Mouse (Mus musculus) hindbrain, embryonic 11.5 days (tissue): ENCODE data around the gene Mtx3. TPM values are rescaled to one million over a fixed set of nuclear protein-coding genes. Genes with fewer than 3 reads are reported as not detected.
"Not testable (repeated sequence)": the region's sequence is repeated elsewhere in the genome, so short reads cannot be mapped to it uniquely, and the experiment has no call there.

Experiments
- ATAC-seq: fragments of 200-750 bp; cut with Nextera tagmentation; 2 replicates; pipeline ENCODE4 v1.8.0; 2017; ENCODE audit warnings: mild to moderate bottlenecking, moderate TSS enrichment, moderate library complexity; ENCODE audit not compliant: low FRiP score
- DNase-seq: peaks from one replicate; pipeline ENCODE4 v3.0.0-alpha.2; 2015; ENCODE audit warnings: low spot score
- H3K27ac ChIP-seq: fragments of 300-500 bp; sonication (generic); 2 replicates; pipeline ENCODE4 v1.5.1; 2014; ENCODE audit warnings: mild to moderate bottlenecking, low read depth, low read length
- H3K27me3 ChIP-seq: fragments of 300-500 bp; sonication (generic); 2 replicates; pipeline ENCODE4 v1.6.1; 2014; ENCODE audit warnings: mild to moderate bottlenecking, low read length, moderate library complexity, mixed read lengths; ENCODE audit not compliant: control insufficient read depth, insufficient read depth
- H3K36me3 ChIP-seq: fragments of 300-500 bp; sonication (generic); 2 replicates; pipeline ENCODE4 v1.6.1; 2014; ENCODE audit warnings: mild to moderate bottlenecking, low read length, moderate library complexity, mixed read lengths; ENCODE audit not compliant: control insufficient read depth, insufficient read depth
- H3K4me1 ChIP-seq: fragments of 300-500 bp; sonication (generic); replicated peaks from 2 replicates; pipeline ENCODE4 v1.6.1; 2014; ENCODE audit warnings: low read length, mixed read lengths; ENCODE audit not compliant: control insufficient read depth, insufficient read depth
- H3K4me2 ChIP-seq: fragments of 300-500 bp; sonication (generic); replicated peaks from 2 replicates; pipeline ENCODE4 v1.6.1; 2014; ENCODE audit warnings: mild to moderate bottlenecking, low read depth, low read length
- H3K4me3 ChIP-seq: fragments of 300-500 bp; sonication (generic); 2 replicates; pipeline ENCODE4 v1.5.1; 2014; ENCODE audit warnings: low read depth, low read length
- H3K9ac ChIP-seq: fragments of 300-500 bp; sonication (generic); 2 replicates; pipeline ENCODE4 v1.6.1; 2014; ENCODE audit warnings: low read depth, low read length
- H3K9me3 ChIP-seq: fragments of 300-500 bp; sonication (generic); 2 replicates; pipeline ENCODE4 v1.6.1; 2016; ENCODE audit warnings: low read length; ENCODE audit not compliant: control insufficient read depth
- WGBS: fragments of 180-500 bp; shearing (Covaris S2); extraction: QIAGEN DNeasy Blood & Tissue Kit; methylation state at CpG from one replicate; pipeline ENCODE4 v1.1.7; 2014; 5-methylcytosine and 5-hydroxymethylcytosine counted together
- polyA plus RNA-seq: library from polyadenylated mRNA; unstranded; fragments of >200 nt; fragmentation: Nextera tagmentation; extraction: Ambion mirVana; gene quantifications from 2 replicates; pipeline ENCODE4 v1.2.1, GENCODE M21; 2014

The Mtx3 gene
- polyA plus RNA-seq: 4.3 and 6.8 TPM in 2 replicates

GRCm38 (mm10) chr13:92844586-92845221, at the start of gene Mtx3:
Gene Mtx3, plus strand, starts transcription at chr13:92844760.
- H3K27ac ChIP-seq: peak within 1 kb of the TSS; percentile 43; the same call in 1 of the 2 replicates
- H3K9ac ChIP-seq: peak within 1 kb of the TSS; percentile 80
- 2% methylated on average over 38 of the region's 40 CpGs for WGBS
- H3K36me3 ChIP-seq: 0 out of 2 replicates have a peak, but pooled peaks cover 3% of the 10 kb centered on the region
- peak within 1 kb of the TSS; percentile 76 for H3K4me3 ChIP-seq
- DNase-seq: peak; percentile 91
- H3K27me3 ChIP-seq: no peaks in the 10 kb centered on the region
- H3K4me1 ChIP-seq: no peaks in the 10 kb centered on the region
- no peaks in the 10 kb centered on the region for H3K9me3 ChIP-seq
- peak within 1 kb of the TSS; percentile 63 for H3K4me2 ChIP-seq
- ATAC-seq: peak; percentile 100

GRCm38 (mm10) chr13:92798830-92799229, 45.7 kb upstream of the Mtx3 start:
- no peak for ATAC-seq
- WGBS: 89% methylated on average over 2 of the region's 2 CpGs
- H3K4me3 ChIP-seq: no peak overlapping the region

GRCm38 (mm10) chr13:92799306-92799925, 45.1 kb upstream of the Mtx3 start:
- WGBS: 87% methylated on average over 7 of the region's 7 CpGs
- Histone ChIP-seq H3K4me3 (no peak overlapping the region), H3K9ac (no peak overlapping the region), H3K27ac (no peak overlapping the region), H3K4me2 (no peak overlapping the region), H3K36me3 (no peaks in the 10 kb centered on the region), H3K9me3 (no peaks in the 10 kb centered on the region), H3K4me1 (0 out of 2 replicates have a peak, but pooled peaks cover 2% of the 10 kb centered on the region), H3K27me3 (peaks cover 5% of the 10 kb centered on the region)
- DNase-seq (no peak), ATAC-seq (no peak)

More at GRCm38 (mm10) chr13:92798830-92799229, 45.7 kb upstream of the Mtx3 start:
- H3K36me3 ChIP-seq: no peaks in the 10 kb centered on the region
- no peak overlapping the region for H3K27ac ChIP-seq
- no peak overlapping the region for H3K9ac ChIP-seq
- H3K27me3 ChIP-seq: peaks cover 7% of the 10 kb centered on the region
- no peak overlapping the region for H3K4me2 ChIP-seq
- no peaks in the 10 kb centered on the region for H3K9me3 ChIP-seq
- 0 out of 2 replicates have a peak, but pooled peaks cover 3% of the 10 kb centered on the region for H3K4me1 ChIP-seq
- DNase-seq: no peak

GRCm38 (mm10) chr13:92806785-92807184, 37.8 kb upstream of the Mtx3 start:
- no peak overlapping the region for H3K4me2 ChIP-seq
- H3K4me1 ChIP-seq: no peaks in the 10 kb centered on the region
- DNase-seq: no peak
- no peak overlapping the region for H3K27ac ChIP-seq
- no peaks in the 10 kb centered on the region for H3K9me3 ChIP-seq
- no peak overlapping the region for H3K9ac ChIP-seq
- H3K4me3 ChIP-seq: no peak overlapping the region
- ATAC-seq: no peak
- no peaks in the 10 kb centered on the region for H3K36me3 ChIP-seq
- no peaks in the 10 kb centered on the region for H3K27me3 ChIP-seq

GRCm38 (mm10) chr13:92807849-92808248, 36.7 kb upstream of the Mtx3 start:
- Histone ChIP-seq H3K9me3 (no peaks in the 10 kb centered on the region), H3K4me2 (no peak overlapping the region), H3K36me3 (no peaks in the 10 kb centered on the region), H3K4me3 (no peak overlapping the region), H3K4me1 (no peaks in the 10 kb centered on the region), H3K9ac (no peak overlapping the region), H3K27ac (no peak overlapping the region), H3K27me3 (no peaks in the 10 kb centered on the region)
- WGBS: 93% methylated on average over 3 of the region's 3 CpGs
- DNase-seq: no peak
- no peak for ATAC-seq

- DNase-seq, H3K27me3 ChIP-seq, H3K9me3 ChIP-seq, H3K36me3 ChIP-seq, H3K4me2 ChIP-seq, H3K9ac ChIP-seq, H3K4me1 ChIP-seq, ATAC-seq, H3K4me3 ChIP-seq, H3K27ac ChIP-seq: not testable (repeated sequence)
- WGBS: 96% methylated on average over 1 of the region's 1 CpGs
These were observed 34.0 kb upstream of the Mtx3 start for GRCm38 (mm10) chr13:92810592-92810991.

GRCm38 (mm10) chr13:92816329-92816728, 28.2 kb upstream of the Mtx3 start:
- Histone ChIP-seq H3K9ac (no peak overlapping the region), H3K27me3 (no peaks in the 10 kb centered on the region), H3K4me1 (no peaks in the 10 kb centered on the region), H3K4me3 (no peak overlapping the region), H3K36me3 (no peaks in the 10 kb centered on the region), H3K27ac (no peak overlapping the region), H3K9me3 (no peaks in the 10 kb centered on the region), H3K4me2 (no peak overlapping the region)
- 90% methylated on average over 5 of the region's 5 CpGs for WGBS
- DNase-seq (no peak), ATAC-seq (no peak)

GRCm38 (mm10) chr13:92817357-92817756, 27.2 kb upstream of the Mtx3 start:
- ATAC-seq: no peak
- H3K27me3 ChIP-seq: no peaks in the 10 kb centered on the region
- H3K4me3 ChIP-seq: no peak overlapping the region

GRCm38 (mm10) chr13:92828820-92829219, 15.7 kb upstream of the Mtx3 start:
- DNase-seq (no peak), ATAC-seq (no peak)
- Histone ChIP-seq H3K36me3 (no peaks in the 10 kb centered on the region), H3K4me2 (no peak overlapping the region), H3K27me3 (no peaks in the 10 kb centered on the region), H3K4me3 (no peak overlapping the region), H3K27ac (no peak overlapping the region), H3K9ac (no peak overlapping the region), H3K4me1 (no peaks in the 10 kb centered on the region), H3K9me3 (no peaks in the 10 kb centered on the region)
- 75% methylated on average over 10 of the region's 10 CpGs for WGBS

More at GRCm38 (mm10) chr13:92817357-92817756, 27.2 kb upstream of the Mtx3 start:
- no peak for DNase-seq
- WGBS: 84% methylated on average over 3 of the region's 3 CpGs
- no peaks in the 10 kb centered on the region for H3K4me1 ChIP-seq
- H3K27ac ChIP-seq: no peak overlapping the region
- no peak overlapping the region for H3K9ac ChIP-seq
- H3K4me2 ChIP-seq: no peak overlapping the region
- H3K9me3 ChIP-seq: no peaks in the 10 kb centered on the region
- H3K36me3 ChIP-seq: no peaks in the 10 kb centered on the region
